Mouse (Mus musculus): ENCODE data around the gene Cxcl5. TPM values are rescaled to one million over a fixed set of nuclear protein-coding genes. Genes with fewer than 3 reads are reported as not detected.
"Not testable (repeated sequence)": the region's sequence is repeated elsewhere in the genome, so short reads cannot be mapped to it uniquely, and the experiment has no call there.

Gene Cxcl5
- polyA plus RNA-seq, 1 experiment from 2014 or later: 0.34 TPM

DNA sequence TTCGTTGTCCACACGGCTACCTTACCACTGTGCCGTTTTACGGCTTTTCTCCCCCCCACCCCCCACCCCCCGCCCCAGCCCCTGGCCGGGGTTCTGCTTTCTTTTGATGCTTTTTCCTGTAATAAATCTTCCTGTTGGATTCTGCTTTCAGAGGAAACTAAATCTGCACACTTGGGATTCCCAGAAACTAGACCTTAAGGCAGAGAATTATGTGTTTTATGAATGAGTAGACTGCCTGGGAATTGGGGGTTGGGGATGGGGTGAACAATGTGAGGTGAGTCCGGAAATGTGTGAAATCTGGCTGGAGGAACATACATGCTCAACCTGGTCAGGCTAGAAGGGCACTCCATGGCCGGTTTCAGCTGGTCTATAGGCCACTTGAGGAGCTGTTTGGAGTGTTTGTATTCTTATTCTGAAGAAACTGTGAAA, 30.9 kb downstream of the Cxcl5 start:
- H3K4me3 ChIP-seq (ENCODE audit: low read depth, low read length): no peak overlapping the region
- no peaks in the 10 kb centered on the region for H3K36me3 ChIP-seq (ENCODE audit: control insufficient read depth, insufficient read depth, low read length)
- no peaks in the 10 kb centered on the region for H3K4me1 ChIP-seq (replicated peaks; ENCODE audit: control insufficient read depth, insufficient read depth, low read length)
- no peak overlapping the region for H3K4me2 ChIP-seq (ENCODE audit: low read length)
- H3K27ac ChIP-seq (ENCODE audit: low read depth): no peak overlapping the region
- DNase-seq (ENCODE audit: low spot score): no peak
- ATAC-seq (replicated peaks; ENCODE audit: low FRiP score, low TSS enrichment, low read depth): no peak
- 36% methylated on average over 8 of the region's 8 CpGs for WGBS
- H3K9me3 ChIP-seq (ENCODE audit: control insufficient read depth, low read length): no peaks in the 10 kb centered on the region
- H3K27me3 ChIP-seq (replicated peaks; ENCODE audit: control insufficient read depth, insufficient read depth, low read length): no peaks in the 10 kb centered on the region
- no peak overlapping the region for H3K9ac ChIP-seq (ENCODE audit: low read length)

DNA sequence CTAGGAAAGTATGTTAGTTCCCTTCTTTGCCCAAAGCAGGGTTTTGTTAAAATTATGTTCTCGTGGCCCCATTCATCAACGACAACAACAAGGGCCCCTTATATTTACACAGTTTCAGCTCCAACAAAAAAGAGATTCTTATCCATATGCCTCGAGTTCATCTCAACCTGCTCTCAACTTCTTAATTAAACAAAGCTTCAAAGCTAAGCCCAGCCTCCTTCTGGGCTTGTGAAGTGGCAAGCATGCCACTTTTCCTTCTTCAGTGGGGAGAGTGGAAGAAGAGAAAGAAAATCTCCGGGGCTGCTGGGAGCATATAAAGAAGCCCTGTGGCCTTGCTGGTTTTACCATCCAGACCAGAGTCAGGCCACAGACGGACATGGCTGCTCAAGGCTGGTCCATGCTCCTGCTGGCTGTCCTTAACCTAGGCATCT, 35.0 kb downstream of the Cxcl5 start, which contains the start of gene Cxcl15:
Gene Cxcl15, plus strand, starts transcription at position 340 of the 431 bp plus-strand sequence.
- H3K9me3 ChIP-seq (ENCODE audit: control insufficient read depth, low read length): no peaks in the 10 kb centered on the region
- ATAC-seq (replicated peaks; ENCODE audit: low FRiP score, low TSS enrichment, low read depth) (no peak), DNase-seq (ENCODE audit: low spot score) (no peak)
- no peak within 1 kb of the TSS for H3K27ac ChIP-seq (ENCODE audit: low read depth)
- no peak within 1 kb of the TSS for H3K4me3 ChIP-seq (ENCODE audit: low read depth, low read length)
- H3K27me3 ChIP-seq (replicated peaks; ENCODE audit: control insufficient read depth, insufficient read depth, low read length): no peaks in the 10 kb centered on the region
- no peaks in the 10 kb centered on the region for H3K4me1 ChIP-seq (replicated peaks; ENCODE audit: control insufficient read depth, insufficient read depth, low read length)
- H3K36me3 ChIP-seq (ENCODE audit: control insufficient read depth, insufficient read depth, low read length): no peaks in the 10 kb centered on the region
- WGBS: 52% methylated on average over 5 of the region's 5 CpGs
- H3K4me2 ChIP-seq (ENCODE audit: low read length): no peak within 1 kb of the TSS
- H3K9ac ChIP-seq (ENCODE audit: low read length): no peak within 1 kb of the TSS

DNA sequence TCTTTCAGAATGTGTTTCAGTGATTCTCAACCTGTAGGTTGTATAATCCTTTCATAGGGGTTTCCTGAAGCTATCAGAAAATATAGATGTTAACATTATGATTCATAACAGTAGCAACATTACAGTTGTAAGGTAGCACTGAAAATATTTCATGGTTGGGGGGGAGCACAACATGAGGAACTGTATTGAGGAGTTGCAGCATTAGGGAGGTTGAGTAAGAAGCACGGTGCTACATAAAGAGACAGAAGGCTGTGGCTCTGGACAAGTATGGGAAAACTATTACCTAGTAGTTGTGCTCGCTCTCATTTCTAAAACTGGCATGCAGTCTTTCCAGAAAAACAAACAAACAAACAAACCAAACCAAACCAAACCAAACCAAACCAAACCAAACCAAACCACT, 36.2 kb downstream of the Cxcl5 start:
- H3K4me1 ChIP-seq (replicated peaks; ENCODE audit: control insufficient read depth, insufficient read depth, low read length); H3K36me3 ChIP-seq (ENCODE audit: control insufficient read depth, insufficient read depth, low read length); H3K4me2 ChIP-seq (ENCODE audit: low read length); H3K9me3 ChIP-seq (ENCODE audit: control insufficient read depth, low read length); ATAC-seq (replicated peaks; ENCODE audit: low FRiP score, low TSS enrichment, low read depth); H3K27me3 ChIP-seq (replicated peaks; ENCODE audit: control insufficient read depth, insufficient read depth, low read length); H3K9ac ChIP-seq (ENCODE audit: low read length); H3K27ac ChIP-seq (ENCODE audit: low read depth); DNase-seq (ENCODE audit: low spot score); H3K4me3 ChIP-seq (ENCODE audit: low read depth, low read length): not testable (repeated sequence)
- 93% methylated on average over 2 of the region's 2 CpGs for WGBS

DNA sequence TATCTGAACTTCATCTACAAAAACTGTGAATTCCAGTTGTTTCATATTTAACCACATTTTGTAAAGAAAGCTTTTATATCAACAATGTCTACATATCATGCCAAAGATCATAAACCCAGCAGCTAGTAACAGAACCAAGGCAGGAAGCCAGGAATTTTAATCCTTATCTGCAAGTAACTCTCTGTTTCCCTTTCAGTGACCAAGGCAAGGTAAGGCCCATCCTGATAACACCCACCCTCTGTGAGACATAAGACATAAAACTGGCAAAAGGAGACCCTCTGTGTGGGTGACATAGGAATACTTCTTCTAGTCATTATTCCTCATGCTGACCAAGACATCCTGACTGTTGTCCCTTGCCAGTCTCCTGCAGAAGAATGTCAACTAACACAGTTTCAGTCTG, 45.4 kb downstream of the Cxcl5 start:
- DNase-seq (ENCODE audit: low spot score) (no peak), ATAC-seq (replicated peaks; ENCODE audit: low FRiP score, low TSS enrichment, low read depth) (no peak)
- Histone ChIP-seq H3K36me3 (ENCODE audit: control insufficient read depth, insufficient read depth, low read length) (no peaks in the 10 kb centered on the region), H3K9me3 (ENCODE audit: control insufficient read depth, low read length) (no peaks in the 10 kb centered on the region), H3K27ac (ENCODE audit: low read depth) (no peak overlapping the region), H3K4me2 (ENCODE audit: low read length) (no peak overlapping the region), H3K9ac (ENCODE audit: low read length) (no peak overlapping the region), H3K4me1 (replicated peaks; ENCODE audit: control insufficient read depth, insufficient read depth, low read length) (no peaks in the 10 kb centered on the region), H3K27me3 (replicated peaks; ENCODE audit: control insufficient read depth, insufficient read depth, low read length) (no peaks in the 10 kb centered on the region), H3K4me3 (ENCODE audit: low read depth, low read length) (no peak overlapping the region)

DNA sequence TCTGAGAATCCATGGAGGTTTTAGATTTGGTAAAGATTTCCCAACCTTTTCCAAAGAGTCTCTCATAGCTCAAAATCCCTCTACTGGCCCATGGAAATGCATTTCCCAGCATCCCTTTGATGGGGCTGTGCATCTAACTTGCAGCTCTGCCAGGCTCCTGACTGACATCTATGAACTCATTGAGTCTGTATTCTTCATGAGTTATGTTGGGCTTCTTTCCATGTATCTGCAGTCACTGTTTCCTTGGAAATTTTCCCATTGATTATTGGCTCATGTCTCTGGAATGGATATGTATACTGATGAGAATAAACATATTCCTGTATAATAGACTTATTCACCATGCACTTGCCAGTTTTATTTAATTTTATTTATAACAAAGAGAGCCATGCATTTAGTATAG, 46.9 kb downstream of the Cxcl5 start:
- Histone ChIP-seq H3K27me3 (replicated peaks; ENCODE audit: control insufficient read depth, insufficient read depth, low read length) (no peaks in the 10 kb centered on the region), H3K4me3 (ENCODE audit: low read depth, low read length) (no peak overlapping the region), H3K9ac (ENCODE audit: low read length) (no peak overlapping the region), H3K4me1 (replicated peaks; ENCODE audit: control insufficient read depth, insufficient read depth, low read length) (no peaks in the 10 kb centered on the region), H3K4me2 (ENCODE audit: low read length) (no peak overlapping the region), H3K27ac (ENCODE audit: low read depth) (no peak overlapping the region), H3K36me3 (ENCODE audit: control insufficient read depth, insufficient read depth, low read length) (no peaks in the 10 kb centered on the region), H3K9me3 (ENCODE audit: control insufficient read depth, low read length) (no peaks in the 10 kb centered on the region)
- DNase-seq (ENCODE audit: low spot score): no peak
- ATAC-seq (replicated peaks; ENCODE audit: low FRiP score, low TSS enrichment, low read depth): no peak

DNA sequence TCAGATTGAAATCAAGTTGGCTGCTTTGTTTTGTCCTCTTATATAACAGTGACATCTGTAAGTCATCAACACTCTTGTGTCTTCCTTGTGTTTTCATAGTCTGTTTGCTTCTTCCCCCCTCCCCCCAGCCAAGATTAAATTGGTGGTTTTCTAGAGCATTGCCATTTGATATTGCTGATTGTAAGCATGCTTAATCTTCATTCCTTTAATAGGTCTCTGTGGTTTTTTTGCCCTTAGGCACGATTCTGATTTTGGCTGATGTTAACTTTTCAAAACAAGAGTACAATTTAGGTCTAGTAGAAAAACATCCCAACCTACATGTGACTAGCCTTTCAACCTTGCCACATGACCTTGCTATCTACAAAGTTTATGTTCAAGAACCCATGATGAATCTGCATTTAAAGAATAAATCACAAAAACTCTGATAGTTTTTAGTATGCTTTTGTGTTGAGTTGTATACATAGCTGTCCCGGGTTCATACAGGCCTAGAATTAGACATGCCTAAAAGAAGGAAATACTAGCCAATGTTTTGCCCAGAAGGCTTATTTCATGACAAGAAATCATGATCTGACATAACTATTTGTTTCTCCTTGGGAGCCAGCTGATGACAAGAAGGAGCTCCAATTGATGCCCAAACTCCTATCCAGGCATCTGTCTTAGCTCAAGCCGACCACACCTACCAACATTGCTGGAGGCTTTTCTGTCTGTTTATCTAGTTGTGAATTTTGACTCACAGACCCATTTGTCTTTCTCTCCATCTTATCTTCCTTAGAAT, 48.2 kb downstream of the Cxcl5 start:
- H3K27ac ChIP-seq (ENCODE audit: low read depth): no peak overlapping the region
- H3K36me3 ChIP-seq (ENCODE audit: control insufficient read depth, insufficient read depth, low read length): no peaks in the 10 kb centered on the region
- H3K9ac ChIP-seq (ENCODE audit: low read length): no peak overlapping the region
- no peak overlapping the region for H3K4me3 ChIP-seq (ENCODE audit: low read depth, low read length)
- no peaks in the 10 kb centered on the region for H3K4me1 ChIP-seq (replicated peaks; ENCODE audit: control insufficient read depth, insufficient read depth, low read length)
- WGBS: 60% methylated on average over 3 of the region's 3 CpGs
- ATAC-seq (replicated peaks; ENCODE audit: low FRiP score, low TSS enrichment, low read depth): no peak
- DNase-seq (ENCODE audit: low spot score): no peak
- H3K27me3 ChIP-seq (replicated peaks; ENCODE audit: control insufficient read depth, insufficient read depth, low read length): no peaks in the 10 kb centered on the region
- no peak overlapping the region for H3K4me2 ChIP-seq (ENCODE audit: low read length)
- H3K9me3 ChIP-seq (ENCODE audit: control insufficient read depth, low read length): no peaks in the 10 kb centered on the region

Small RNA genes within 50 kb of the gene (microRNA-seq; reads per million reads assigned to microRNA genes)
- not detected for gene Gm24322

Other genes starting within 250 kb of the Cxcl5 start
- 8.9 and 9.3 TPM in 2 replicates for gene Afm, start 240.4 kb upstream of the Cxcl5 start, polyA plus RNA-seq (2014; fragmentation: Nextera tagmentation; extraction: Ambion mirVana)
- gene 5830473C10Rik, start 198.3 kb upstream of the Cxcl5 start, polyA plus RNA-seq (2014; fragmentation: Nextera tagmentation; extraction: Ambion mirVana): 0.18 and 0.20 TPM in 2 replicates
- 11.7 and 12.0 TPM in 2 replicates for gene Rassf6, start 118.7 kb upstream of the Cxcl5 start, polyA plus RNA-seq (2014; fragmentation: Nextera tagmentation; extraction: Ambion mirVana)
- gene Ppbp, start 9.2 kb downstream of the Cxcl5 start, polyA plus RNA-seq (2014; fragmentation: Nextera tagmentation; extraction: Ambion mirVana): 2.8 and 3.5 TPM in 2 replicates
- gene Pf4, start 13.1 kb downstream of the Cxcl5 start, polyA plus RNA-seq (2014; fragmentation: Nextera tagmentation; extraction: Ambion mirVana): 44.3 and 55.9 TPM in 2 replicates
- gene Cxcl3, start 26.7 kb downstream of the Cxcl5 start, polyA plus RNA-seq (2014; fragmentation: Nextera tagmentation; extraction: Ambion mirVana): not detected in 2 replicates
- gene Cxcl15, start 35.2 kb downstream of the Cxcl5 start, polyA plus RNA-seq (2014; fragmentation: Nextera tagmentation; extraction: Ambion mirVana): 0.19 TPM in 1 of 2 replicates, not detected in the other
- 0.42 and 1.1 TPM in 2 replicates for gene Cxcl1, start 131.9 kb downstream of the Cxcl5 start, polyA plus RNA-seq (2014; fragmentation: Nextera tagmentation; extraction: Ambion mirVana)
- not detected in 2 replicates for gene Cxcl2, start 144.5 kb downstream of the Cxcl5 start, polyA plus RNA-seq (2014; fragmentation: Nextera tagmentation; extraction: Ambion mirVana)
- 46.8 and 49.7 TPM in 2 replicates for gene Mthfd2l, start 171.8 kb downstream of the Cxcl5 start, polyA plus RNA-seq (2014; fragmentation: Nextera tagmentation; extraction: Ambion mirVana)

Data from intestine, embryonic 14.5 days (tissue).